Mouse (Mus musculus) spleen, postnatal 14 days (tissue): ENCODE results near the gene Slc29a3.

Experiments
- DNase-seq, 2 experiments: peaks; one replicate each; pipeline ENCODE4 v3.0.0; 2021 to 2022; ENCODE audit warnings: low spot score in 2 of 2

Gene Slc29a3

GRCm38 (mm10) chr10:60752040-60753020 lies at the start of gene Slc29a3:
Gene Slc29a3, minus strand, starts transcription at chr10:60752794.
- peak; percentile 95 to 97 for DNase-seq

- DNase-seq = no peak
These were observed 49.4 kb upstream of the Slc29a3 start for GRCm38 (mm10) chr10:60801898-60802412.

- DNase-seq = no peak
These were observed 48.7 kb upstream of the Slc29a3 start for GRCm38 (mm10) chr10:60801168-60801897.

DNA sequence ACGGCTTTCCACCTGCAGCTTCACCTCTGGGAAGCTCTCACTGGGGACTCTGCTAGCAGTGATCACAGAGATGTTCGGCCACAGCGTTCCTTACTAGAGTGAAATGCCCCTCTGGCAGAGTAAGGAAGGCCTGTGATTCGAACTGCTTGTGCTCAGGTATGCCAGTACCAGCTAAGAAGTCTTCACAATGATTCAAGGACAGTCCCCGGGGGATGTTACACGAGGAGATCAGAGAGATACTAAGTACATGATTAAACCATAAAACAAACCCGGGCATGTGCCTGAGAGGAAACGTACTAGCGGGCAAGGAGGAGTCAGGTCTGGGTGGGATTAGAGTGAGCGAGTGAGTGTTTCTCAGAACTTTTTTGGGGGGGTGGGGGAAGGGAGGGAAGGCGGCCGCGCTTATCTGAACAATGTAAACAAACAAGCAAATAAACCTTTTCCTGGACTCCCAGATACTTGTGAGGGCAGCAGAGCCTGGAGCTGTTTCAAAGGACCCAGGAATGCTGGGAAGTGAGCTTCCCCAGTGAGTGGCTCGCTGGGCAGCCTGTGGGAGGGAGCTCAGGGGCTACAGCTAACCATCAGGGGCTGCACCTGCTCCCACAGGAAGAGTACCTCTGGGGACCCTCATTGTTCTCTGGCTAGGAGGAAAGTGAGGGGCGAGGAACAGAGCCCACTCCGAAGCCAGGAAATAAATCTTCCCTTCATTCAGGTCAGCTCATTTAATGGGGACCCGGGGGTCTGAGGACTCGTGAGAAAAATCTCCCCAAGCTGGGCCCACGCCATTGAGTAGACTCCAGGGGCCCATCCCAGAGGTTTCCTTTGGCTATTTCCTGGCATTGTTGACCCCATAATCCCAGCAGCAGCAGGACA lies 47.9 kb upstream of the Slc29a3 start:
- no peak for DNase-seq

DNA sequence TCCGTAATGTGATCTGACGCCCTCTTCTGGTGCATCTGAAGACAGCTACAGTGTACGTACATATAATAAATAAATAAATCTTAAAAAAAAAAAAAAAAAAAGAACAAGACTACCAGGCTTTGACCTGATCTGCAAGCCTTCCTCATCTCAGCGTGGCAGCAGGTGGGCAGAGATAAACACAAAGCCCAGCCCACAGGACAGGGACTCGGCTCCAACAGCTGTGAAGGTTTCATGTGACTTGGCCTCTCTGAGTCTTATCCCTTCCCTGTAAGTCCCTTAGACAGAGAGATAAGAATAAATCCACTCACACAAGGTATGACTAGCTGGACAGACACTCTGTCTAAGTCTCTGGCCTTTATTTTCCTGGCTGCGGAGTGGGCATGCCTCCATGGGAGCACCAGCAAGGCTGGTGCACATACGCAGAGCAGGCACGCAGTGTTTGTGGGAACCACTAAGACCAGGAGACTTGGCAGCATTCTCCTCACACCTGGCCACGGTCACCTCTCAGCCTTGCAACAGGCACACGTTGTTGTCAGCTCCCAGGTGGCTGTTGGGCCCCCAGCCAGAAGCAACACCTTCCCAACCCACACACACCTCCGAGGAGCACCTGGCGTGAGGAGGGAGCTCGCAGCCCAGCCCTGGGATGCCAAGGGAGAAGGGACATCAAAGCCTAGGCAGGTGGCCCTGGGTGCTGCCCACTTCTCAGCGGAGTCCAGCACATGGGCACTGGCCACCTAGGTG lies 45.3 kb upstream of the Slc29a3 start:
- DNase-seq = no peak

DNA sequence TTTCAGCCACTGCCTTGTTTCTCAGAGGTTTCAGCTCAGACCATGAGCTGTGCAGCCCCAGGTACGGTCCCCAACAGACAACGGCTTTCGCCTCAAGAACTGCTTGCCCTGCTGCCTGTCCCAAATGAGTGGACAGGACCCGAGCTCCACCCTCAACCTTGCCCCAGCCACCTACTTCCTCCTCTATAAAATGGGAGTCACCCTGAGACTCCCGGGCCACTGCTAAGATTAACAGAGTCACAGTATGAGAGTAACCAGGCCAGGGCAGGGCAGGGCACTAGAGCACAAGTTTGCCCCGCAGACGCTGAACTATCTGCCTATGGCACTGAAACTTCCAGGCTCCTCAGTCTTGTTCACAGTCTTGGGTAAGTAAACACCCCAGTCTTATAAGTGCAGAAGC lies 43.9 kb upstream of the Slc29a3 start:
- DNase-seq = no peak

GRCm38 (mm10) chr10:60796028-60796427 lies 43.4 kb upstream of the Slc29a3 start:
- no peak for DNase-seq

DNA sequence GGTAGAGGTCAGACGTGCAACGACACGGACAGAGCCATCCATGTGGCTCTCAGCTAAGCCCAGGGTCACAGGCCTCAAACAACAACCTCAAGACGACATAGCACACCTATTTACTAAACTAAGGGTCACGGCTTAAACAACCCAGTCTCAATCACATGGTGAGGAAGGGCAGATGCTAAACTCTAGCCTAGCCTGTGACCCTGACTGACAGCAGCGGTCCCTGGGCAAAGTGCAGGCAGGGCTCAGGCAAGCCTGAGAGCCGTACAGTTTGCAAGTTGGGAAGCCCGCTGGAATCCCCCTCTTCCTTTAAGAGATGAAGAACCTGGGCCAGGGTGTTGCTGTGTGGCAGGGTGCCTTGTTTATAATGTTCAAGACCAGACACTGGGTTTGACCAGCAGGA lies 42.2 kb upstream of the Slc29a3 start:
- no peak for DNase-seq

- DNase-seq = no peak
These were observed 41.8 kb upstream of the Slc29a3 start for GRCm38 (mm10) chr10:60794374-60794773.

- DNase-seq = no peak
These were observed 40.2 kb upstream of the Slc29a3 start for GRCm38 (mm10) chr10:60792841-60793240.

DNA sequence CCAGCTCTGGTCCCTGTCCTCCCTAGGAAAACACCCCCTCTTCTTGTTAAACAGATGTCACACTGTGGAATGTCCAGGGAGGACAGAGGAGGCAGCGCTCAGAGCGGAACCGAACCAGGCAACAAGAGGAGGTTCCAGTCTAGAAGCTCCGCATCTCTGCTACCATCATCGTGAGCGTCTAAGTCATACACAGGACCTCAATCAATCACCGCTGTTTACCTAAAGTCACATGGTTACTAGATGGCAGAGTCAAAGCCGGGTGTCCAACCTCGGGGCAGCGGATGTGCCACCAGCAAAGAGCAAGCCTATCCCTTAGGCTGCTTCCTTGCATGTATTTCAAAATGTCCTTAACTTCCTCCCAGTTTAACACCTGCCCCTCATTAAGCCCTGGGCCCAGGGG lies 39.8 kb upstream of the Slc29a3 start:
- no peak for DNase-seq

DNA sequence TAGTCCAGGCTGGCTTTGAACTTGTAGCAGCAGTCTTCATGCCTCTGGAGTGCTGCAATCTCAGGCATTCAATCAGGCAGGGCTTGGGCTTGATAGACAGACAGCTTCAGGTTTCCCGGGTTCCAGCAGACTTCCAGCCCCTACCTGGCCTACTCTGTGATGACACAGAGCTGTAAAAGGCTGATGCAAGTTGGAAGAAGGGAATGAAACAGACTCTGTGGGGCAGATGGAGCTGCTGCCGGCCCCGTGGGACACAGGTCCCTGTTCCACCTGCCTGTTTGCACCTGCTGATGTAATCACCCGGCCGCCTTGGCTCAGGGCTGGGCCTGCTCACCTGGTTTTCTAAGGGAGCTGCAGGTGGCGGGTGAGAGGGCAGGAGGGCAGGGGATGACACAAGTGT lies 38.3 kb upstream of the Slc29a3 start:
- DNase-seq = no peak

GRCm38 (mm10) chr10:60787303-60788074 lies 34.9 kb upstream of the Slc29a3 start:
- no peak for DNase-seq

DNA sequence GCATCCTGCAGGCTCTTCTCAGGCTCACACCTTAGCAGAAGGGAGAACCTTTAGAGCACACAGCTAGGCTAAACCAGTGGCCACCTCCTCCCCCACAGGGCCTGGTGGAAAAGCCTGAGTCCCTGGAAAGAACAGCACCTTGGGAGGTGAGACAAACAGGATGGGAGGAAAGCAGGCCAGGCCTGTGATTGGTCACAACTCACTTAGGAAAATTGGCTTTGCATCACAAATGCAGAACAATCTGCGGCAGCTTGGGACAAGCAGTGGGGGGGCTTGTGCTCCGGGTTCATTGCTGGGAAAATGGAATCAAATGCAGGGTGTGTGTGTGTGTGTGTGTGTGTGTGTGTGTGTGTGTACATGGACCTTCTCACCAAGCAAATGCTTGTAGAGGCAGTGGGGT lies 31.0 kb upstream of the Slc29a3 start:
- DNase-seq = no peak

- DNase-seq = peak in 1 of 2 experiments; percentile 46
These were observed 27.0 kb upstream of the Slc29a3 start for GRCm38 (mm10) chr10:60779628-60780027.

DNA sequence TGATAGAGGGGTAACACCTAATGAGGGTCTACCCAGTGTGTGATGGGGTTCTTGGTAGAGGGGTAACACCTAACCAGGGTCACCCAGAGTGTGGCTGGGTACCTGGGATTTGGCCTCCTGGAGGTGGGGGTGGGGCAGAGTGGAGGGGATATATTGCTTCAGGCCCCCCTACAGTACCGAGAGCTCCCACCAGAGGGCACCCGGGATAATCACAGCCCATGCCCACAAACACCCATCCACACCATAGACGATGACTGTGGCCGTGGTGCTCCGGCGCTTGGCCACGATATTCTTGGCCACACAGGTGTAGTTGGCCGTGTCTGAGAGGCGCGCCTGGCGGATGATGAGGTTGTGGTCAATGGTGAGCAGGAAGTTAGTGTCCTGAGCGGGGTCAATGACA lies 25.9 kb upstream of the Slc29a3 start:
- DNase-seq = no peak

DNA sequence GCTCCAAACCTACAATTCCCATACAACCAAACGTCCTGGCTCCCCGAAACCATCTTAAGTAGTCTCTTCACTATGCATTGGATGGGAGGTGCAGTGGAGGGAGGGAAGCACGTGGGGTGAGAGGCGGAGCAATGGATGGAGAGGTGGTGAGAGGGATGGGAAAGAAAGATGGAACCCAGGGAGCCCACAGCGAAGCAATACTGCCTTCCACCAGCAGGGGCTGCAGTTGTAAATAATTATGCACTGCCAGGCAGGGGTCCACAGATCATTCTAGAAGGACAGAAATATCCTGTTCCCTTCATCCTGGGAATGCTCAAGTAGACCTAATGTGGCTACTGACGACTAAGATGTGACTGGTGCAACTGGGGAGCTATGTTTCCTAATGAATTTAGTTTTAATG lies 22.9 kb upstream of the Slc29a3 start:
- no peak for DNase-seq

- no peak for DNase-seq
These were observed 22.0 kb upstream of the Slc29a3 start for GRCm38 (mm10) chr10:60774616-60775015.

DNA sequence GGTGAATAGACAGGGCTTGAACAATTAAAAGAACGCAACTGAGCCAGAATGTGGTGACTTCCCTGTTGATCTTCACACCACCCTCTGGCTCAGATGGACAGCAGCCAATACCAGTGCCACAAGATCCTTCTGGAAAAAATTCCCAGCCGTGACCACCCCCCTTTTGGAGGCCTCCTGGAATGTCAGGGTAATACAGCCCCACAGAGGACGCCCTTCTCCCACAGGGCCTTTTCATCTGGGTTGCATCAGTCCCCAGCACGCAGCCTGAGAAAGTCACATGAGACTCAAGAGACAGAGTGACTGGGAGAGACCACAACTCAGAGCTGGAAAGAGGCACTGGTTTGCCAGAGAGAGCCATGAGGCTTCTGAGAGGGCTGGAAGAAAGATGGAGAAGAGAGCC lies 18.3 kb upstream of the Slc29a3 start:
- no peak for DNase-seq

- no peak for DNase-seq
These were observed 16.0 kb upstream of the Slc29a3 start for GRCm38 (mm10) chr10:60768614-60769013.
